Mouse (Mus musculus) megakaryocyte progenitor cell, adult 5-6 weeks (primary cell): Measurements from ENCODE around the gene Gm49394. TPM values are rescaled to one million over a fixed set of nuclear protein-coding genes. Genes with fewer than 3 reads are reported as not detected.

ENCODE experiments used
- total RNA-seq, 2 experiments: library from RNA; stranded (forward) in 1 of 2; stranded (reverse) in 1 of 2; fragments of 157-497, 149-512 nt in 1 of 2; fragments of 200-1000 nt in 1 of 2; gene quantifications; 2 replicates each; pipeline versions ENCODE4 v1.2.3 to v1.2.4; 2015 to 2017

Gm49394 gene
- total RNA-seq, 2 experiments from 2014 or later: not detected

Other genes starting within 250 kb of the Gm49394 start
- not detected in 2 replicates for gene Syt8, start 235.1 kb downstream of the Gm49394 start, total RNA-seq (2015)
- not detected in 2 replicates for gene Syt8, start 235.1 kb downstream of the Gm49394 start, total RNA-seq (2017)
- 6.0 and 8.0 TPM in 2 replicates for gene Tnni2, start 228.1 kb downstream of the Gm49394 start, total RNA-seq (2015)
- 2.4 and 7.7 TPM in 2 replicates for gene Tnni2, start 228.1 kb downstream of the Gm49394 start, total RNA-seq (2017)
- gene Lsp1, start 209.1 kb downstream of the Gm49394 start, total RNA-seq (2015): 45.9 and 75.5 TPM in 2 replicates
- 65.5 and 67.5 TPM in 2 replicates for gene Lsp1, start 209.1 kb downstream of the Gm49394 start, total RNA-seq (2017)
- 0.20 TPM in 1 of 2 replicates, not detected in the other for gene Tnnt3, start 171.1 kb downstream of the Gm49394 start, total RNA-seq (2015)
- not detected in 2 replicates for gene Tnnt3, start 171.1 kb downstream of the Gm49394 start, total RNA-seq (2017)
- gene Mrpl23, start 137.3 kb downstream of the Gm49394 start, total RNA-seq (2015): 10.4 and 11.8 TPM in 2 replicates
- gene Mrpl23, start 137.3 kb downstream of the Gm49394 start, total RNA-seq (2017): 45.9 and 63.4 TPM in 2 replicates
- not detected in 2 replicates for gene Igf2, start 3.1 kb downstream of the Gm49394 start, total RNA-seq (2015)
- not detected in 2 replicates for gene Igf2, start 3.1 kb downstream of the Gm49394 start, total RNA-seq (2017)
- not detected in 2 replicates for gene Ins2, start 73.4 kb upstream of the Gm49394 start, total RNA-seq (2015)
- gene Ins2, start 73.4 kb upstream of the Gm49394 start, total RNA-seq (2017): not detected in 2 replicates